Mouse (Mus musculus): ENCODE measurements around the gene Gm12169.

- TF ChIP-seq CTCF (IDR thresholded peaks at IDR 0.05; ENCODE audit: low read depth) (no peak), EP300 (IDR thresholded peaks at IDR 0.05; ENCODE audit: low read depth) (no peak)
These were observed 45.1 kb downstream of the Gm12169 start for GRCm38 (mm10) chr11:46569107-46569506.

Measured in liver, embryonic 14.5 days (tissue).